In the genomic region with DNA sequence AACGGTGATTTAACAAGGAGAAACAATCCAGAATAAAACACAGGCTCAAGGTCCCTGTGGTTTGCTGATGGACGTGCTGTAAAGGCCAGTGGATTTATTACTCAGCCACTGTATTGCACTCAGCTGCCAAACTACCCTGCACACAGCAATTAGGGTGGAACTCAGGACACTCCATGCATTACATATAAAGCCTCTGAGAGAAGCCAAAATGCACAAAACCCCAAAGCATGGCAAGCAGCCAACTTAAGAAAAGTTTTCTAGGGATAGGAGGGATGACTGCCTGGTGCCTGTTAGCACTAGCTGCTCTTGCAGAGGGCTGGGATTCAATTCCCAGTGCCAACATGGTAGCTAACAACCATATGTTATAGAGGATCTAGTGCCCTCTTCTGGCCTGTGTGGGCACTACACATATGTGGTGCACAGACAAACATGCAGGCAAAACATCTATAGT, we compare ENCODE assay signal across 8 mouse cellular contexts. TPM values are rescaled to one million over a fixed set of nuclear protein-coding genes. Genes with fewer than 3 reads are reported as not detected.
DNase-seq lines count a peak whose midpoint lies in the region; ATAC-seq and TF ChIP-seq lines count a peak whose summit lies in the region.

No protein-coding gene starts in this region.

- no peak overlapping the region for H3K4me3 ChIP-seq in heart, adult 2 months
- H3K4me3 ChIP-seq in heart, embryonic 10.5 days, result no peak overlapping the region
- H3K4me3 ChIP-seq in intestine, embryonic 16.5 days (ENCODE audit: low read length), result no peak overlapping the region

- no peak for TF ChIP-seq EP300 in heart, adult 2 months (IDR thresholded peaks at IDR 0.05; ENCODE audit: insufficient read depth, low read depth, low read length)

- WGBS in heart, adult 2 months, result 95% methylated on average over 2 of the region's 2 CpGs
- WGBS in heart, embryonic 10.5 days, result 92% methylated on average over 2 of the region's 2 CpGs
- WGBS in intestine, embryonic 16.5 days, result 46% methylated on average over 2 of the region's 2 CpGs

- H3K9me3 ChIP-seq in heart, embryonic 10.5 days, result no peaks in the 10 kb centered on the region
- H3K9me3 ChIP-seq in intestine, embryonic 16.5 days (ENCODE audit: control insufficient read depth, low read length), result no peaks in the 10 kb centered on the region

- H3K27me3 ChIP-seq in heart, adult 2 months (ENCODE audit: control insufficient read depth, insufficient read depth, low read length), result no peaks in the 10 kb centered on the region
- no peaks in the 10 kb centered on the region for H3K27me3 ChIP-seq in heart, embryonic 10.5 days (ENCODE audit: insufficient read depth, poor library complexity, severe bottlenecking)
- no peaks in the 10 kb centered on the region for H3K27me3 ChIP-seq in intestine, embryonic 16.5 days (replicated peaks; ENCODE audit: control insufficient read depth, insufficient read depth, low read length)

- no peak overlapping the region for H3K9ac ChIP-seq in heart, adult 2 months (ENCODE audit: low read depth, low read length)
- no peak overlapping the region for H3K9ac ChIP-seq in intestine, embryonic 16.5 days (ENCODE audit: low read depth, low read length)

- H3K27ac ChIP-seq in heart, adult 2 months, result no peak overlapping the region
- H3K27ac ChIP-seq in heart, embryonic 10.5 days, result no peak overlapping the region
- H3K27ac ChIP-seq in intestine, embryonic 16.5 days (ENCODE audit: low read length), result peak overlapping the region; percentile 80; the same call in 1 of the 2 replicates

- peak; percentile 66 for TF ChIP-seq CTCF in heart, adult 2 months (IDR thresholded peaks at IDR 0.05)

- TF ChIP-seq POLR2A in heart, adult 2 months (IDR thresholded peaks at IDR 0.05; ENCODE audit: insufficient read depth, low read depth, low read length), result no peak

- H3K79me2 ChIP-seq in heart, adult 2 months (replicated peaks; ENCODE audit: control insufficient read depth, insufficient read depth, low read length), result peaks cover 5% of the 10 kb centered on the region

- DNase-seq in heart, adult 2 months, result no peak
- no peak for DNase-seq in heart, embryonic 10.5 days (ENCODE audit: low spot score)
- DNase-seq in MEL-GATA-1-ER (ENCODE audit: extremely low read depth, low read depth), result peak; percentile 28
- DNase-seq in naive thymus-derived CD4-positive, alpha-beta T cell, adult 2 months (ENCODE audit: low read depth), result peak; percentile 71
- DNase-seq in left cerebral cortex, postnatal 25 days (ENCODE audit: low spot score in 2 of 2), result no peak
- DNase-seq in embryo, embryonic 9.5 days (ENCODE audit: extremely low spot score), result no peak
- no peak for DNase-seq in frontal cortex, postnatal 10 days (ENCODE audit: low spot score in 2 of 2)

- no peak overlapping the region for H3K4me2 ChIP-seq in intestine, embryonic 16.5 days (ENCODE audit: low read depth, low read length)

- ATAC-seq in intestine, embryonic 16.5 days, result no peak

- peaks cover 2% of the 10 kb centered on the region; the same call in 1 of the 2 replicates for H3K36me3 ChIP-seq in heart, adult 2 months (ENCODE audit: control insufficient read depth, insufficient read depth, low read length)
- no peaks in the 10 kb centered on the region for H3K36me3 ChIP-seq in heart, embryonic 10.5 days
- H3K36me3 ChIP-seq in intestine, embryonic 16.5 days (ENCODE audit: control insufficient read depth, insufficient read depth, low read length), result no peaks in the 10 kb centered on the region

- intact Hi-C loops in heart, adult 2 months (cut with DNase I), result loop anchor here (2.0 to 5.0 kb wide), 2 partner anchors 45 to 107 kb away; a partner anchor contains a TSS
- intact Hi-C loops in left cerebral cortex, postnatal 25 days (cut with DNase I), result loop anchor here (5.0 kb wide), 1 partner anchor 105 kb away; no protein-coding TSS in a partner anchor

- peaks cover 17% of the 10 kb centered on the region for H3K4me1 ChIP-seq in heart, adult 2 months (ENCODE audit: control insufficient read depth, insufficient read depth, low read length)
- H3K4me1 ChIP-seq in heart, embryonic 10.5 days, result peaks cover 36% of the 10 kb centered on the region
- H3K4me1 ChIP-seq in intestine, embryonic 16.5 days (ENCODE audit: control insufficient read depth, insufficient read depth, low read length), result peaks cover 70% of the 10 kb centered on the region

RNA-seq across cellular contexts. Expression of a gene that starts 45.3 kb away (rescaled TPM):
- 100 to 1,000 TPM; 102 to 113 TPM for total RNA-seq in heart, adult 2 months (2021)
- polyA plus RNA-seq in heart, adult 2 months (2012; rRNA removed), result 123 and 149 TPM in 2 replicates
- polyA plus RNA-seq in heart, embryonic 10.5 days (2016; fragmentation: Nextera tagmentation; extraction: Ambion mirVana), result 19.3 and 28.4 TPM in 2 replicates
- 29.6 and 33.8 TPM in 2 replicates for polyA plus RNA-seq in intestine, embryonic 16.5 days (2015; fragmentation: Nextera tagmentation; extraction: Ambion mirVana)
- 100 to 1,000 TPM; 200 to 203 TPM for total RNA-seq in left cerebral cortex, postnatal 25 days (2021)

RNA-seq across cellular contexts. Expression of a gene that starts 45.7 kb away (rescaled TPM):
- 1 to 10 TPM; 1.6 to 2.4 TPM for total RNA-seq in heart, adult 2 months (2021)
- polyA plus RNA-seq in heart, adult 2 months (2012; rRNA removed), result 4.1 and 4.2 TPM in 2 replicates
- polyA plus RNA-seq in heart, embryonic 10.5 days (2016; fragmentation: Nextera tagmentation; extraction: Ambion mirVana), result 1.0 and 2.0 TPM in 2 replicates
- polyA plus RNA-seq in intestine, embryonic 16.5 days (2015; fragmentation: Nextera tagmentation; extraction: Ambion mirVana), result 1.9 and 2.2 TPM in 2 replicates
- 10 to 100 TPM in 1 of 2 experiments, 1 to 10 TPM in 1; 9.1 to 11.1 TPM for total RNA-seq in left cerebral cortex, postnatal 25 days (2021)

Comparison
In these comparisons a context has a peak if more than half of its experiments do, and no peak if none do; other contexts are left out.
1. DNase-seq: peak in MEL-GATA-1-ER (single experiment) and naive thymus-derived CD4-positive, alpha-beta T cell, adult 2 months (single experiment); none in heart, adult 2 months (0 of 2), heart, embryonic 10.5 days (single experiment), left cerebral cortex, postnatal 25 days (0 of 2), embryo, embryonic 9.5 days (single experiment) and frontal cortex, postnatal 10 days (0 of 2).